Mouse (Mus musculus): ENCODE measurements around the gene Ppp2r5e. TPM values are rescaled to one million over a fixed set of nuclear protein-coding genes. Genes with fewer than 3 reads are reported as not detected.

Ppp2r5e gene
- polyA plus RNA-seq (2015; fragmentation: Nextera tagmentation; extraction: Ambion mirVana), result 6.3 and 7.4 TPM in 2 replicates

GRCm38 (mm10) chr12:75596154-75597002, at the start of gene Ppp2r5e:
Gene Ppp2r5e (minus strand): TSS chr12:75596245.
- no peaks in the 10 kb centered on the region for H3K27me3 ChIP-seq (replicated peaks; ENCODE audit: control insufficient read depth, insufficient read depth, low read length)
- peak; percentile 99 for ATAC-seq
- WGBS, result under 1% methylated on average over 70 of the region's 72 CpGs
- peak within 1 kb of the TSS; percentile 97 for H3K9ac ChIP-seq (ENCODE audit: low read depth, low read length)
- peak within 1 kb of the TSS; percentile 100 for H3K4me3 ChIP-seq (ENCODE audit: low read length)
- H3K9me3 ChIP-seq (ENCODE audit: control insufficient read depth, low read length), result no peaks in the 10 kb centered on the region
- H3K27ac ChIP-seq (ENCODE audit: low read length), result peak within 1 kb of the TSS; percentile 97
- peaks cover 3% of the 10 kb centered on the region for H3K4me1 ChIP-seq (ENCODE audit: control insufficient read depth, insufficient read depth, low read length)
- peak within 1 kb of the TSS; percentile 81 for H3K4me2 ChIP-seq (ENCODE audit: low read depth, low read length)
- no peaks in the 10 kb centered on the region; the same call in 1 of the 2 replicates for H3K36me3 ChIP-seq (ENCODE audit: control insufficient read depth, insufficient read depth, low read length)

GRCm38 (mm10) chr12:75645780-75646179, 49.7 kb upstream of the Ppp2r5e start:
- Histone ChIP-seq H3K9me3 (ENCODE audit: control insufficient read depth, low read length) (no peaks in the 10 kb centered on the region), H3K4me3 (ENCODE audit: low read length) (no peak overlapping the region), H3K36me3 (ENCODE audit: control insufficient read depth, insufficient read depth, low read length) (no peaks in the 10 kb centered on the region), H3K9ac (ENCODE audit: low read depth, low read length) (no peak overlapping the region), H3K27ac (ENCODE audit: low read length) (no peak overlapping the region), H3K27me3 (replicated peaks; ENCODE audit: control insufficient read depth, insufficient read depth, low read length) (no peaks in the 10 kb centered on the region), H3K4me2 (ENCODE audit: low read depth, low read length) (no peak overlapping the region), H3K4me1 (ENCODE audit: control insufficient read depth, insufficient read depth, low read length) (no peaks in the 10 kb centered on the region)
- 72% methylated on average over 1 of the region's 1 CpGs for WGBS
- ATAC-seq, result no peak

- no peaks in the 10 kb centered on the region for H3K27me3 ChIP-seq (replicated peaks; ENCODE audit: control insufficient read depth, insufficient read depth, low read length)
Measured at GRCm38 (mm10) chr12:75641726-75642125, 45.7 kb upstream of the Ppp2r5e start.

DNA sequence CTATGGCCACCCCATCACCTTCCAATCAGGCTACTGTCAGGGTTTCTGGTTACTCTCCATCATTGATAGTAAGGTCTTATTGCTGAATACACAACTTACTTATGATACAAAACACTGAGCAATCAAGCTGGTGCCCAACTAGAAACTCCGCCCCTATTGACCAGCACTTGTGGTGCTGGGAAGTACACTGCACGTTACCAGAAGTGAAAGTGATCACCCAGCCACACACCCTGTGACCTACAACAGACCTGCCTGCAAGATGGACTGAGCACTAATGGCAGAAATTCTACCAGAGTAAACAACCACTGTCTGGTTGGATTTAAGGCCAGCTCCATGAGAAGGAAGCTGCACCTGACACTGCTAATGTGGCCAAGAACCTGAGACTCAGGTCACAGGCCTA, 42.3 kb upstream of the Ppp2r5e start:
- no peak overlapping the region for H3K4me3 ChIP-seq (ENCODE audit: low read length)
- ATAC-seq, result no peak
- H3K4me1 ChIP-seq (ENCODE audit: control insufficient read depth, insufficient read depth, low read length), result no peaks in the 10 kb centered on the region
- WGBS, result 81% methylated on average over 2 of the region's 2 CpGs
- H3K9ac ChIP-seq (ENCODE audit: low read depth, low read length), result no peak overlapping the region
- no peak overlapping the region for H3K4me2 ChIP-seq (ENCODE audit: low read depth, low read length)
- no peaks in the 10 kb centered on the region for H3K9me3 ChIP-seq (ENCODE audit: control insufficient read depth, low read length)
- H3K27me3 ChIP-seq (replicated peaks; ENCODE audit: control insufficient read depth, insufficient read depth, low read length), result no peaks in the 10 kb centered on the region
- no peak overlapping the region for H3K27ac ChIP-seq (ENCODE audit: low read length)
- no peaks in the 10 kb centered on the region for H3K36me3 ChIP-seq (ENCODE audit: control insufficient read depth, insufficient read depth, low read length)

More at GRCm38 (mm10) chr12:75641726-75642125, 45.7 kb upstream of the Ppp2r5e start:
- Histone ChIP-seq H3K4me1 (ENCODE audit: control insufficient read depth, insufficient read depth, low read length) (no peaks in the 10 kb centered on the region), H3K9ac (ENCODE audit: low read depth, low read length) (no peak overlapping the region), H3K9me3 (ENCODE audit: control insufficient read depth, low read length) (no peaks in the 10 kb centered on the region), H3K27ac (ENCODE audit: low read length) (no peak overlapping the region), H3K36me3 (ENCODE audit: control insufficient read depth, insufficient read depth, low read length) (no peaks in the 10 kb centered on the region), H3K4me2 (ENCODE audit: low read depth, low read length) (no peak overlapping the region), H3K4me3 (ENCODE audit: low read length) (no peak overlapping the region)
- ATAC-seq, result no peak
- WGBS, result 97% methylated on average over 1 of the region's 1 CpGs

- Histone ChIP-seq H3K27me3 (replicated peaks; ENCODE audit: control insufficient read depth, insufficient read depth, low read length) (no peaks in the 10 kb centered on the region), H3K36me3 (ENCODE audit: control insufficient read depth, insufficient read depth, low read length) (no peaks in the 10 kb centered on the region), H3K27ac (ENCODE audit: low read length) (no peak overlapping the region), H3K9ac (ENCODE audit: low read depth, low read length) (no peak overlapping the region), H3K4me2 (ENCODE audit: low read depth, low read length) (no peak overlapping the region), H3K4me3 (ENCODE audit: low read length) (no peak overlapping the region), H3K4me1 (ENCODE audit: control insufficient read depth, insufficient read depth, low read length) (no peaks in the 10 kb centered on the region), H3K9me3 (ENCODE audit: control insufficient read depth, low read length) (no peaks in the 10 kb centered on the region)
- no peak for ATAC-seq
- WGBS, result 74% methylated on average over 3 of the region's 3 CpGs
Measured at GRCm38 (mm10) chr12:75637103-75637502, 41.1 kb upstream of the Ppp2r5e start.

DNA sequence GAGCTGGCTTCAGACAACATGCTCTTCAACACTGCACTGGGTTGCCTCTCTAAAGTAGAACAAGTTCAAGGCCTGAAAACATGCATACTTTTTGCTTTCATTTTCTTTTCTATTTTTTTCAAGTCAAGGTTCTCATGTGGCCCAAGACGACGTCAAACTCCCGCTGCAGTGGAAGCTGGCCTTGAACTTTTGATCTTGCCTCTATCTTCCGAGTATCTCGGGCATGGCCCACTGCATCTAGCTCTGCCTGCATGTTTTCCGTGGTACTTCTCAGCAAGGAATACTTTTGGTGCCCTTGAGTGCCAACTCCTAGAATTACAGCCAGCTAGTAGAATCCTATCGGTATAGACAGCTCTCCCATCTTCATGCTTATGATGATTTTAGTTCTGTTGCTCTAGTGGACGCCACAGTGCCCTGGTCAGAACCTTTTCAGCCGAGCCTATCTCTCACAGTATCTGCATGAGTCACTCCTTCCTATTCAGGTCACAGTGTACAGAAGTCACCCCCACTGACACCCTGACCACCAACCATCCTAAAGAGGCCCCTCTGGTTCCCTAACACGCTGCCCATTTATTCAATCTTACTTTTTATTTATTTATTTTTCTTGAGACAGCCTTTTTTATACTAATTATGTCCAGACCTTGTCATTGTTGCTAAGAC, 39.9 kb upstream of the Ppp2r5e start:
- H3K36me3 ChIP-seq (ENCODE audit: control insufficient read depth, insufficient read depth, low read length), result no peaks in the 10 kb centered on the region
- no peak overlapping the region for H3K27ac ChIP-seq (ENCODE audit: low read length)
- no peaks in the 10 kb centered on the region for H3K27me3 ChIP-seq (replicated peaks; ENCODE audit: control insufficient read depth, insufficient read depth, low read length)
- H3K4me3 ChIP-seq (ENCODE audit: low read length), result no peak overlapping the region
- H3K9me3 ChIP-seq (ENCODE audit: control insufficient read depth, low read length), result no peaks in the 10 kb centered on the region
- WGBS, result 80% methylated on average over 10 of the region's 10 CpGs
- no peak for ATAC-seq
- H3K9ac ChIP-seq (ENCODE audit: low read depth, low read length), result no peak overlapping the region
- no peak overlapping the region for H3K4me2 ChIP-seq (ENCODE audit: low read depth, low read length)
- no peaks in the 10 kb centered on the region for H3K4me1 ChIP-seq (ENCODE audit: control insufficient read depth, insufficient read depth, low read length)

- H3K4me3 ChIP-seq (ENCODE audit: low read length), result no peak overlapping the region
- H3K9me3 ChIP-seq (ENCODE audit: control insufficient read depth, low read length), result no peaks in the 10 kb centered on the region
- 65% methylated on average over 1 of the region's 1 CpGs for WGBS
- no peak overlapping the region for H3K4me2 ChIP-seq (ENCODE audit: low read depth, low read length)
- no peaks in the 10 kb centered on the region for H3K36me3 ChIP-seq (ENCODE audit: control insufficient read depth, insufficient read depth, low read length)
- H3K27me3 ChIP-seq (replicated peaks; ENCODE audit: control insufficient read depth, insufficient read depth, low read length), result no peaks in the 10 kb centered on the region
- no peak for ATAC-seq
- no peaks in the 10 kb centered on the region for H3K4me1 ChIP-seq (ENCODE audit: control insufficient read depth, insufficient read depth, low read length)
- H3K9ac ChIP-seq (ENCODE audit: low read depth, low read length), result no peak overlapping the region
- H3K27ac ChIP-seq (ENCODE audit: low read length), result no peak overlapping the region
Measured at GRCm38 (mm10) chr12:75629618-75630017, 33.6 kb upstream of the Ppp2r5e start.

DNA sequence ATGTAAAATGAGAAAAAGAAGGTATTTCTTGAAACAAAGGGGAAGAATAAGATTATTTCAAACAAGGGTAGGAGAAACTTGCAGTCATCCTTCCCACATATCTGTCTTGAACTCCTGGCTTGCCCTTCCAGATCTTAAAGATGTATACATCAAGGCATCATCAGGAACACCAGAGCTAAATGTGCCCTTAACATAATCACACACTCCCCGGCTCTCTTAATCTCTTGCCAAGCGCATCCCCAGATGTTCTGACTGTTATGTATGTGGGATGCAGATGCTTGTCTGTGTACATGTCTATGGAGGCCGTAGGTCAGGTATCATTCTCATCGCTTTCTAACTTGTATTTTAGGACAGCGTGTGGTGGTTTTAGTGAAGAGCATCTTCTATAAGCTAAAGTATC, 27.2 kb upstream of the Ppp2r5e start:
- no peak overlapping the region for H3K4me2 ChIP-seq (ENCODE audit: low read depth, low read length)
- 88% methylated on average over 5 of the region's 5 CpGs for WGBS
- H3K4me3 ChIP-seq (ENCODE audit: low read length), result no peak overlapping the region
- no peak overlapping the region for H3K9ac ChIP-seq (ENCODE audit: low read depth, low read length)
- no peak overlapping the region for H3K27ac ChIP-seq (ENCODE audit: low read length)
- no peaks in the 10 kb centered on the region for H3K9me3 ChIP-seq (ENCODE audit: control insufficient read depth, low read length)
- H3K4me1 ChIP-seq (ENCODE audit: control insufficient read depth, insufficient read depth, low read length), result no peaks in the 10 kb centered on the region
- no peaks in the 10 kb centered on the region for H3K27me3 ChIP-seq (replicated peaks; ENCODE audit: control insufficient read depth, insufficient read depth, low read length)
- ATAC-seq, result no peak
- no peaks in the 10 kb centered on the region for H3K36me3 ChIP-seq (ENCODE audit: control insufficient read depth, insufficient read depth, low read length)

- H3K9ac ChIP-seq (ENCODE audit: low read depth, low read length), result no peak overlapping the region
- no peak overlapping the region for H3K4me3 ChIP-seq (ENCODE audit: low read length)
- H3K27ac ChIP-seq (ENCODE audit: low read length), result no peak overlapping the region
- H3K36me3 ChIP-seq (ENCODE audit: control insufficient read depth, insufficient read depth, low read length), result no peaks in the 10 kb centered on the region
- no peaks in the 10 kb centered on the region for H3K27me3 ChIP-seq (replicated peaks; ENCODE audit: control insufficient read depth, insufficient read depth, low read length)
- no peaks in the 10 kb centered on the region for H3K9me3 ChIP-seq (ENCODE audit: control insufficient read depth, low read length)
- no peak for ATAC-seq
- H3K4me2 ChIP-seq (ENCODE audit: low read depth, low read length), result no peak overlapping the region
- no peaks in the 10 kb centered on the region for H3K4me1 ChIP-seq (ENCODE audit: control insufficient read depth, insufficient read depth, low read length)
- WGBS, result 71% methylated on average over 3 of the region's 3 CpGs
Measured at GRCm38 (mm10) chr12:75622835-75623234, 26.8 kb upstream of the Ppp2r5e start.

All from intestine, embryonic 16.5 days (tissue).